In genomic region chr11:109830368-109830767, GRCm38 (mm10) we compare ENCODE assay signal across 45 mouse cellular contexts. TPM values are rescaled to one million over a fixed set of nuclear protein-coding genes. Genes with fewer than 3 reads are reported as not detected.
"Had no signal": no experiment of that assay in that cellular context is flagged by ENCODE, and none has a peak within 500 bp of the region (broad histone marks: within the 10 kb centered on the region; RNA-seq: fewer than 3 reads in every experiment).

No protein-coding gene starts in this region.

- H3K27me3 ChIP-seq: limb, embryonic 12.5 days; limb, embryonic 13.5 days; limb, embryonic 15.5 days; liver, embryonic 12.5 days; liver, embryonic 13.5 days; liver, embryonic 15.5 days; lung, embryonic 15.5 days; midbrain, embryonic 12.5 days; midbrain, embryonic 13.5 days; midbrain, embryonic 15.5 days; neural tube, embryonic 12.5 days had no signal

- H3K4me2 ChIP-seq: limb, embryonic 12.5 days; limb, embryonic 13.5 days; limb, embryonic 15.5 days; liver, embryonic 11.5 days; liver, embryonic 12.5 days; liver, embryonic 13.5 days; liver, embryonic 15.5 days; lung, embryonic 15.5 days; midbrain, embryonic 11.5 days; midbrain, embryonic 12.5 days; midbrain, embryonic 13.5 days; midbrain, embryonic 15.5 days; neural tube, embryonic 12.5 days had no signal

- H3K27ac ChIP-seq: limb, embryonic 10.5 days; limb, embryonic 12.5 days; limb, embryonic 13.5 days; limb, embryonic 15.5 days; liver, embryonic 12.5 days; liver, embryonic 13.5 days; liver, embryonic 14.5 days; liver, embryonic 15.5 days; lung, embryonic 15.5 days; macrophage; midbrain, embryonic 10.5 days; midbrain, embryonic 12.5 days; midbrain, embryonic 13.5 days; midbrain, embryonic 15.5 days; neural tube, embryonic 12.5 days had no signal

- H3K4me3 ChIP-seq: limb, embryonic 10.5 days; limb, embryonic 12.5 days; limb, embryonic 13.5 days; limb, embryonic 15.5 days; liver, embryonic 12.5 days; liver, embryonic 13.5 days; liver, embryonic 15.5 days; lung, embryonic 15.5 days; megakaryocyte, embryonic 14.5 days; midbrain, embryonic 10.5 days; midbrain, embryonic 12.5 days; midbrain, embryonic 13.5 days; midbrain, embryonic 15.5 days; myocyte; neural tube, embryonic 12.5 days had no signal

- H3K36me3 ChIP-seq: limb, embryonic 10.5 days; limb, embryonic 12.5 days; limb, embryonic 13.5 days; limb, embryonic 15.5 days; liver, embryonic 12.5 days; liver, embryonic 13.5 days; liver, embryonic 15.5 days; lung, embryonic 15.5 days; midbrain, embryonic 10.5 days; midbrain, embryonic 12.5 days; midbrain, embryonic 13.5 days; midbrain, embryonic 15.5 days; neural tube, embryonic 12.5 days had no signal

- H3K4me1 ChIP-seq: limb, embryonic 10.5 days; limb, embryonic 12.5 days; limb, embryonic 13.5 days; limb, embryonic 15.5 days; liver, embryonic 12.5 days; liver, embryonic 13.5 days; liver, embryonic 15.5 days; lung, embryonic 15.5 days; midbrain, embryonic 10.5 days; midbrain, embryonic 15.5 days; neural tube, embryonic 12.5 days had no signal

- DNase-seq: left cerebral cortex, postnatal 4 days; liver; liver, embryonic 13.5 days; liver, postnatal 0 days; lung, adult 2 months; lung, postnatal 10 days; lung, postnatal 14 days; lung, postnatal 36 days; lung, postnatal 4 days; midbrain, embryonic 14.5 days had no signal

- H3K9me3 ChIP-seq: limb, embryonic 10.5 days; limb, embryonic 12.5 days; limb, embryonic 15.5 days; liver, embryonic 12.5 days; liver, embryonic 13.5 days; liver, embryonic 15.5 days; lung, embryonic 15.5 days; midbrain, embryonic 10.5 days; midbrain, embryonic 12.5 days; midbrain, embryonic 13.5 days; midbrain, embryonic 15.5 days; neural tube, embryonic 12.5 days had no signal

- ATAC-seq: liver, embryonic 12.5 days; liver, postnatal 0 days; lung, postnatal 0 days; midbrain, embryonic 13.5 days; midbrain, embryonic 15.5 days; midbrain, embryonic 16.5 days had no signal

- H3K9ac ChIP-seq: limb, embryonic 12.5 days; limb, embryonic 13.5 days; limb, embryonic 15.5 days; liver, embryonic 12.5 days; liver, embryonic 13.5 days; liver, embryonic 14.5 days; liver, embryonic 15.5 days; liver, postnatal 0 days; lung, embryonic 15.5 days; midbrain, embryonic 12.5 days; midbrain, embryonic 13.5 days; midbrain, embryonic 15.5 days; neural tube, embryonic 12.5 days had no signal

RNA-seq across cellular contexts. Expression of gene 1700012B07Rik, which starts 2.5 kb away (rescaled TPM):
- total RNA-seq: left cerebral cortex, adult 8-10 months; left cerebral cortex, postnatal 10 days; left cerebral cortex, postnatal 14 days; left cerebral cortex, postnatal 25 days; left cerebral cortex, postnatal 36 days; left cerebral cortex, postnatal 4 days; liver, adult 2 months; megakaryocyte progenitor cell, adult 5-6 weeks; megakaryocyte, adult 5-6 weeks; megakaryocyte-erythroid progenitor cell, adult 5-6 weeks; midbrain, postnatal 0 days; monocyte, adult 5-6 weeks had no signal
- polyA plus RNA-seq: limb, embryonic 10.5 days; limb, embryonic 11.5 days; limb, embryonic 12.5 days; limb, embryonic 13.5 days; limb, embryonic 14.5 days; limb, embryonic 15.5 days; liver, adult 2 months; liver, embryonic 11.5 days; liver, embryonic 12.5 days; liver, embryonic 13.5 days; liver, embryonic 15.5 days; lung, embryonic 15.5 days; lung, embryonic 16.5 days; lung, postnatal 0 days; macrophage; midbrain, embryonic 10.5 days; midbrain, embryonic 11.5 days; midbrain, embryonic 12.5 days; midbrain, embryonic 13.5 days; midbrain, embryonic 14.5 days; midbrain, embryonic 15.5 days; midbrain, embryonic 16.5 days; midbrain, postnatal 0 days; neural tube, embryonic 11.5 days; neural tube, embryonic 12.5 days had no signal
